13 mouse cellular contexts compared by ENCODE assay signal in genomic region chr3:121847296-121847695, GRCm38 (mm10).
"Had no signal": no experiment of that assay in that cellular context is flagged by ENCODE, and none has a peak within 500 bp of the region (broad histone marks: within the 10 kb centered on the region; RNA-seq: fewer than 3 reads in every experiment).

No protein-coding gene starts in this region.

- H3K4me3 ChIP-seq: intestine, embryonic 15.5 days; kidney, embryonic 15.5 days; liver, embryonic 13.5 days; megakaryocyte, embryonic 14.5 days; stomach, embryonic 15.5 days had no signal

- H3K4me2 ChIP-seq: intestine, embryonic 15.5 days; kidney, embryonic 15.5 days; liver, embryonic 13.5 days; midbrain, embryonic 11.5 days; stomach, embryonic 15.5 days had no signal

- ATAC-seq: intestine, embryonic 15.5 days; liver, postnatal 0 days had no signal

- DNase-seq: kidney, adult 2 months; kidney, postnatal 14 days; liver; liver, embryonic 13.5 days; liver, postnatal 0 days; right cerebral cortex, postnatal 14 days; thymus, adult 2 months; thymus, postnatal 25 days had no signal

- H3K9me3 ChIP-seq: intestine, embryonic 15.5 days; kidney, embryonic 15.5 days; liver, embryonic 13.5 days; megakaryocyte, embryonic 14.5 days; stomach, embryonic 15.5 days had no signal

- H3K27ac ChIP-seq: intestine, embryonic 15.5 days; kidney, embryonic 15.5 days; liver, embryonic 13.5 days; stomach, embryonic 15.5 days had no signal

- H3K36me3 ChIP-seq: intestine, embryonic 15.5 days; kidney, embryonic 15.5 days; liver, embryonic 13.5 days; stomach, embryonic 15.5 days had no signal

- H3K4me1 ChIP-seq: intestine, embryonic 15.5 days; liver, embryonic 13.5 days; stomach, embryonic 15.5 days had no signal

- H3K9ac ChIP-seq: intestine, embryonic 15.5 days; kidney, embryonic 15.5 days; liver, embryonic 13.5 days; liver, postnatal 0 days; stomach, embryonic 15.5 days had no signal

- H3K27me3 ChIP-seq: intestine, embryonic 15.5 days; kidney, embryonic 15.5 days; liver, embryonic 13.5 days; stomach, embryonic 15.5 days had no signal
